Mouse (Mus musculus): ENCODE data around the gene Hist3h2a. TPM values are rescaled to one million over a fixed set of nuclear protein-coding genes. Genes with fewer than 3 reads are reported as not detected.

Gene Hist3h2a
- polyA plus RNA-seq, 1 experiment from 2014 or later = 20.9 TPM

DNA sequence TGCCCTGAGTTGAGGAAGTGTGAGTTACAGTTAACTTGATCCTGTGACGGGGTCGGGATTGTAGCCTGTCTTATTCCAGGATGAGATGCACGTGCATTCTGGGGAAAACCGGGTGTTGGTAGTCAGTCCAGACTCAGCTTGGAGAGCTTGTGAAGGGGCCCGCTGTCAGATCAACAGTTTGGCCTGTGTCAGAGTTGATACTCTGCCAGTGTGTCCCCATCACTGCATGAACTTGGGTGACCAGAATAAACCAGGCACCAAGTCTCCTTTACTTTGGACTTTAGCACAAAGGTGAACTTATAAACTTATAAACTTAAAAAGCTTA lies 24.2 kb downstream of the Hist3h2a start:
- ChIA-PET CTCF (interaction anchor here (1.9 to 3.0 kb wide), 4 partner anchors 9 to 64 kb away, joined by 5 to 8 read pairs (median 7); partner anchors contain the start of genes Hist3h2a and Trim17), POLR2A (interaction anchor here (0.9 to 1.4 kb wide), 2 partner anchors 10 to 11 kb away, joined by 3 to 4 read pairs; no protein-coding TSS in a partner anchor)
- no peak for ATAC-seq
- no peaks in the 10 kb centered on the region for H3K27me3 ChIP-seq
- in situ Hi-C loops (cut with MboI; ENCODE audit: low pct_unique_long_range_greater_than_20kb) = no loop called here
- DNase-seq (ENCODE audit: low read depth, low spot score) = no peak
- TF ChIP-seq CTCF (IDR thresholded peaks at IDR 0.05) = no peak

DNA sequence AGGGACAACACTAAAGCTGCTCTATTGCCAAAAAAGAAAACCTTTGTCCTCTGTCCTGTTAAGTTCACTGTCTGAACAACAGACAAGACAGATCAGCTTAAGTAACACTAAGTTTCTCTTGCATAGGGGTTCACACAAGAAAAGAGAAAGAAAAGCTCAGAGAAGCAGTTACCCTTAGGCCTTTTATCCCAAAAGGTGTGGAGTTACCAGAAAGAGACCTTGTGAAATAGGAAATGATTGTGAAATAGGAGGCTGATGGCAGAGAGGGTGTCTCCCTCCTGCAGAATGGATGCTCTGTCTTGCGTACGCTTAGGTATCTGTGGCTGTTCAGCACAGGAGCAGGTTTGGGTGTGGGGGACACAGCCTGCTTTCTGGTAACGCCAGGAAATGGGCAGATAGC lies 24.7 kb downstream of the Hist3h2a start:
- TF ChIP-seq CTCF (IDR thresholded peaks at IDR 0.05) = no peak
- ChIA-PET CTCF (interaction anchor here (1.9 to 3.0 kb wide), 4 partner anchors 9 to 65 kb away, joined by 5 to 8 read pairs (median 7); partner anchors contain the start of genes Hist3h2a and Trim17), POLR2A (interaction anchor here (0.9 to 1.4 kb wide), 2 partner anchors 10 to 12 kb away, joined by 3 to 4 read pairs; no protein-coding TSS in a partner anchor)
- in situ Hi-C loops (cut with MboI; ENCODE audit: low pct_unique_long_range_greater_than_20kb) = no loop called here
- DNase-seq (ENCODE audit: low read depth, low spot score) (no peak), ATAC-seq (no peak)
- no peaks in the 10 kb centered on the region for H3K27me3 ChIP-seq

DNA sequence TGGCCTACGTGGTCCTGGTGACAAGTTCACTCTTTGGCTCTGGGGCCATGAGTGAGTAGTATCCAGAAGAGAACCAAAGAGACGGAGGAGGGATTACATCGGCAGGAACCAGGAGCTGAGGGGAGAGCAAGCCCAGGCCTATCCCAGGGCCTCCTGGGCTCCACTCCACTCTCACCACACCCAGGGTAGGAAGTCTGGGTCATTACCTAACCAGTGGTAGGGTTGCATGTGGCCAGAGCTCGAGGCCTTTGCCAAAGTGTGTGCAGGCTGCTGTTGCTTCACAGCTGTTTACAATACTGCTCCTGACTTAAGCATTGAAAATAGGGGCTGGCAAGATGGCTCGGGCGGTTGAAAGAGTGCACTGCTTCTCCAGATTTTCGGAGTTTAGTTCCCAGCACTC lies 25.2 kb downstream of the Hist3h2a start:
- TF ChIP-seq CTCF (IDR thresholded peaks at IDR 0.05) = no peak
- ATAC-seq = no peak
- ChIA-PET POLR2A (no interaction called here), CTCF (interaction anchor here (1.5 to 3.0 kb wide), 5 partner anchors 10 to 65 kb away, joined by 3 to 8 read pairs (median 6); partner anchors contain the start of genes Hist3h2a and Trim17)
- DNase-seq (ENCODE audit: low read depth, low spot score) = no peak
- H3K27me3 ChIP-seq = no peaks in the 10 kb centered on the region
- in situ Hi-C loops (cut with MboI; ENCODE audit: low pct_unique_long_range_greater_than_20kb) = no loop called here

GRCm38 (mm10) chr11:58980381-58980990 lies 26.0 kb downstream of the Hist3h2a start:
- ATAC-seq = no peak
- in situ Hi-C loops (cut with MboI; ENCODE audit: low pct_unique_long_range_greater_than_20kb) = no loop called here
- H3K27me3 ChIP-seq = no peaks in the 10 kb centered on the region
- ChIA-PET POLR2A (no interaction called here), CTCF (interaction anchor here (1.5 to 2.7 kb wide), 2 partner anchors 19 to 66 kb away, joined by 3 to 8 read pairs; no protein-coding TSS in a partner anchor)
- DNase-seq (ENCODE audit: low read depth, low spot score) = no peak
- TF ChIP-seq CTCF (IDR thresholded peaks at IDR 0.05) = no peak

DNA sequence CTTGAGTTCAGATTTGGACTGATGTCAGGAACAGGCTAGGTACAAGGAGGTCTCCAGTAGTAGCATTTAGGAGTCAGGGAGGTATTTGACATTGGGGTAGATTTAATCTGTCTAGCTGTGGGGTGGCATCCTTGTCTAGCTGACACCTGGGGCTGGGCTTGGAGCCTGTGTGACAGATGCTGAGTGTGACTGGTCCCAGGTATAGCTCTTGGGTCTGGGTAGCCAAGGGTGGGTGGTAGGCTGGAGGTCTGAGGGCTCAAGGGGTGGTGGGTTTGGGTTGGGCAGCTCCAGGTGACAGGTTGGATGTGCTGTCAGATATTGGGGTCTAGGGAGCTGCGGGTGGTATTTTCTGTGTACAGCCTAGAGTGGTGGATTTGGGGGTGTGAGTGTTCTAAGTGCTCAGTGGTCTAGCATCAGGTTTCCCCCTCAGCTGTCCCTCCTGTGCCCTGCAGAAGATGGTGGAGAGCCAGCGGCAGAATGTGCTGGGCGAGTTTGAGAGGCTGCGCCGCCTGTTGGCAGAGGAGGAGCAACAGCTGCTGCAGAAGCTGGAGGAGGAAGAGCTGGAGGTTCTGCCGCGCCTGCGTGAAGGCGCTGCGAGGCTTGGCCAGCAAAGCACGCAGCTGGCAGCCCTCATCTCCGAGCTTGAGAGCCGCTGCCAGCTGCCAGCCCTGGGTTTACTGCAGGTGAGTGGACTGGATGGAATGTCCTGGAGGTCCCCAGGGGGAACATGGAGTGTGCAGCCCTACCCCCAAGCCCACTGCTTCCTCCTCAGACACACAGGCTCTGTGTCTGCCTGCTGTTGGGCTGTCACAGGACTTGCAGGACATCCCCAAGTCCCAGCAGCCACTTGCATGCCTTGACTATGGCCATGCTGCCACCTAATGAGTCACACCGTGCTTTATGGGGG lies 27.3 kb downstream of the Hist3h2a start:
- in situ Hi-C loops (cut with MboI; ENCODE audit: low pct_unique_long_range_greater_than_20kb) = no loop called here
- CTCF ChIA-PET = interaction anchor here (1.4 kb wide), 1 partner anchor 51 kb away, joined by 4 read pairs; no protein-coding TSS in a partner anchor
- DNase-seq (ENCODE audit: low read depth, low spot score) (no peak), ATAC-seq (no peak)
- POLR2A ChIA-PET = interaction anchor here (0.5 kb wide), 2 partner anchors 21 to 41 kb away, joined by 3 read pairs; no protein-coding TSS in a partner anchor
- no peaks in the 10 kb centered on the region for H3K27me3 ChIP-seq
- TF ChIP-seq CTCF (IDR thresholded peaks at IDR 0.05) = no peak

DNA sequence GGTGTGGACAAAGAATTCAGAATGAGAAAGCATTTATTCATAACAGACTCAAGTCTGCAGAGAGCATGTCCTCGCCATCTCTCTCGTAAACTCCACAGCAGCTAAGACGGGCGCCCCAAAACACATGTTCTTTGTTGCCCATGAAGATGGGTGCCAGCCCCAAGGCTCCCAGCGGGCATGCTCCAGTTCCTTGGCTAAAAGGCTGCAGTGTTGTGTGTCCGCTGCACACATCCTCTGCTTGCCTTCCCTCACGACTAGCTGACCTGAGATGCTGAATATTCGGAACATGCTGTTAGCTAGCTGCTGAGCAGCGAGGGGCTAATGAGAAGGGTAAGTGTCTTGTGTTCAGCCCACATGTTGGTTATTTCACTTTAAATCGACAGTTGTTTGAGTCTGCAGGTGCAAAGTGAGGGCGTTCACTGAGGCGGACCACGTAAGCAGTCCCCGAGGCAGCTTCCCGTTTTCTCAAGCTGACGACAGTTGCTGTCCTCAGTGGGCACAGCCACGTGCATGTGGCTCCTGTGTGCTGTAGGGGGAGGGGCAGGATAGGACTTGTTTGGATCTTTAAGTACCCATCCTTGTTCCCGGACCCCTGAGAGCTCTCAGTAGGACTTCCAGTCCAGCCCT lies 28.1 kb downstream of the Hist3h2a start:
- DNase-seq (ENCODE audit: low read depth, low spot score) (no peak), ATAC-seq (no peak)
- no peaks in the 10 kb centered on the region for H3K27me3 ChIP-seq
- in situ Hi-C loops (cut with MboI; ENCODE audit: low pct_unique_long_range_greater_than_20kb) = no loop called here
- ChIA-PET POLR2A (no interaction called here), CTCF (interaction anchor here (1.4 kb wide), 1 partner anchor 52 kb away, joined by 4 read pairs; no protein-coding TSS in a partner anchor)
- no peak for TF ChIP-seq CTCF (IDR thresholded peaks at IDR 0.05)

DNA sequence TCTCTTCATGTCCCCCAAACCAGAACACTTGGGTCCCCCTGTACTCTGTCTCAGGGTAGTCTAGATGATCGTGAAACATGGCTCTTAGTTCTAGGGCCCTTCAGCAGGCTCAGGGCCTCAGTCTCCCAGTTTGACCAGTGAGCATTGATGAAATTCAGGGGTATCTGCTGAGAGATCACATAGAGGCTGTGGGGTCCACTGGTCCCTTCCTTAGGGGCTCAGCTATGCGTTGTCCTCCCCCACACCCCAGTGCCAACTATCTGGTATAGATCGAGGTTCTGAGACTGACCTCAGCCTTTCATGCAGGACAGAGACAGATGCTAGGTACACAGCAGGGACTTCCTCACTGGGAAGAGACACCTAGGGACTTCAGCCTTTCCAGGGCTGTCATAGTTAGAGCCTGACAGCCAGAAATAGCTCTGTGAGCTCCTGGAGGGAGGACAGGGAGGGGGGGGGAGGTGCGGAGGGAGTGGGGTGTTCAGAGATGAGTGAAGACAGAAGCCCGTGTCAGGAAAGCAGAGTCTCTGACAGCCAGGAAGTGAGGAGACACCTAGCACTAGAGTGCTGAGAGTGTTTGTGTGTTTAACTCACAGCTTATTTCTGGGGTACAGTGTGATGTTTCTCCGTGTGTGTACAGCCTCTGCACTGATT lies 29.3 kb downstream of the Hist3h2a start:
- TF ChIP-seq CTCF (IDR thresholded peaks at IDR 0.05) = no peak
- H3K27me3 ChIP-seq = no peaks in the 10 kb centered on the region
- ATAC-seq (no peak), DNase-seq (ENCODE audit: low read depth, low spot score) (no peak)
- in situ Hi-C loops (cut with MboI; ENCODE audit: low pct_unique_long_range_greater_than_20kb) = no loop called here
- CTCF ChIA-PET = no interaction called here
- POLR2A ChIA-PET = no interaction called here

GRCm38 (mm10) chr11:58984657-58985056 lies 30.2 kb downstream of the Hist3h2a start:
- ATAC-seq (no peak), DNase-seq (ENCODE audit: low read depth, low spot score) (no peak)
- no peak for TF ChIP-seq CTCF (IDR thresholded peaks at IDR 0.05)
- in situ Hi-C loops (cut with MboI; ENCODE audit: low pct_unique_long_range_greater_than_20kb) = no loop called here
- CTCF ChIA-PET = no interaction called here
- no peaks in the 10 kb centered on the region for H3K27me3 ChIP-seq
- POLR2A ChIA-PET = no interaction called here

GRCm38 (mm10) chr11:58985299-58985917 lies 30.9 kb downstream of the Hist3h2a start:
- no peak for TF ChIP-seq CTCF (IDR thresholded peaks at IDR 0.05)
- ATAC-seq = no peak
- in situ Hi-C loops (cut with MboI; ENCODE audit: low pct_unique_long_range_greater_than_20kb) = no loop called here
- POLR2A ChIA-PET = no interaction called here
- CTCF ChIA-PET = no interaction called here
- no peak for DNase-seq (ENCODE audit: low read depth, low spot score)
- no peaks in the 10 kb centered on the region for H3K27me3 ChIP-seq

DNA sequence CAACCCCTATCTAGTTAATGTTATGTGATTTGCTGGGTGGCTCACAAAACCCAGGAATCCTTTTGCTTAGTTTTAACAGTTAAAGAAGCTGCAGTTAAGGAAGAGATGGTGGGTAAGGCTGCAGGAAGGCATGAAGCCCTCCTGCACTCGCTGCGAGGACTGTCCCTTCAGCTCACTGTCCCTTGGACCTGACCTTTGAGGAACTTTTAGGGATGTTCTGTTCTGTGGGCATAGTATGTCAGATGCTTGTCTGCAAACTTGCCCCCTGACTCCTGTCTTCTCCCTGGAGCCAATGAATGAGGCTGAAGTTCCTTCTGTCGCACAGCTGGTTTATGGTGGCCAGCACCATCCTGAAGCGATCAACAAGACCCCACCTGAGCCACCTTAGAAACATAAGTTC lies 34.7 kb downstream of the Hist3h2a start:
- in situ Hi-C loops (cut with MboI; ENCODE audit: low pct_unique_long_range_greater_than_20kb) = no loop called here
- no peaks in the 10 kb centered on the region for H3K27me3 ChIP-seq
- ATAC-seq = no peak
- POLR2A ChIA-PET = interaction anchor here (1.0 kb wide), 1 partner anchor 11 kb away, joined by 4 read pairs; the partner anchor contains the start of gene Trim11
- CTCF ChIA-PET = no interaction called here
- TF ChIP-seq CTCF (IDR thresholded peaks at IDR 0.05) = no peak
- DNase-seq (ENCODE audit: low read depth, low spot score) = no peak

All from Patski (cell line).